Mouse (Mus musculus): Measurements from ENCODE around the gene Rps25.

Gene Rps25

GRCm38 (mm10) chr9:44454891-44455220, 47.9 kb downstream of the Rps25 start, which contains the start of gene Upk2:
Gene Upk2 (minus strand): TSS chr9:44454976.
- no peak for ATAC-seq (ENCODE audit: low TSS enrichment)

GRCm38 (mm10) chr9:44457035-44457742, 50.2 kb downstream of the Rps25 start:
- ATAC-seq (ENCODE audit: low TSS enrichment) = peak; percentile 98
